9 mouse cellular contexts compared by ENCODE assay signal in the genomic region with DNA sequence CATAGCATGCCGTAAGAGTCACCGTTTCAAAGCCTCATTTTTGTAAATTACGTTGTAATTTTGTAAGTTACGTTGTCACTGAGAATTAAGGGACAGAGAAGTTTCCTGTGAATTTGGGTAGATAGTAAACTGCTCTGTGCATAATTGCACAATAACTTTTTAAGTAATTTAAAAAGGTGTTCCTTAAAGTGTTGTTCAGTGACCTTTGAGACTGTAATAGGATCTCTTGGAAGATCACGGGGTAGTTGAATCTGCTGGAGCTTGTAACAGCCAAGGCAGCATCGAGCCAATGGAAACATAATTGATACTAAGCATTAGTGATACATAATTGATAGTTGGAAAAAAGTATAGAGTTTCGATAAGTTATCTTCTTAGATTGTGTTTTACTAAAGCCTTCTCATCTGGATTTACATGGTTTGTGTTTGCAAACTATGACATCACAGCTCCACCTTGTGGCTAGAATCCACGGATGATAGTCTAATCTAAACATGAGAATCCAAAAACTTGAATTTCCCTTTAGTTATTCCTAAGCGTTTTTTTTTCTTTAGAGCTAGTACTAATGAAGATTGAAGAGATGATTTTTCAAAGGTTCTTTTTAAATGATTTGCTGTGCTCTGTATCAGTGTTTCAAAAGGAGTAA.
DNase-seq lines count a peak whose midpoint lies in the region; ATAC-seq lines count a peak whose summit lies in the region.
"Had no signal": no experiment of that assay in that cellular context is flagged by ENCODE, and none has a peak within 500 bp of the region (broad histone marks: within the 10 kb centered on the region; RNA-seq: fewer than 3 reads in every experiment).

No protein-coding gene starts in this region.

- no peak for ATAC-seq in heart, embryonic 11.5 days (replicated peaks; ENCODE audit: insufficient number of reproducible peaks, low FRiP score, low TSS enrichment)
- ATAC-seq in activated CD4-positive, CD25-positive, alpha-beta regulatory T cell, adult 4 months = peak; percentile 46
- ATAC-seq in embryonic facial prominence, embryonic 14.5 days (ENCODE audit: low read depth) = no peak
- no peak for ATAC-seq in inflammation-experienced regulatory T-cells, adult 6 months

- no peaks in the 10 kb centered on the region for H3K36me3 ChIP-seq in heart, embryonic 11.5 days (ENCODE audit: control insufficient read depth, insufficient read depth, low read length)
- peaks cover 15% of the 10 kb centered on the region for H3K36me3 ChIP-seq in embryonic facial prominence, embryonic 14.5 days (ENCODE audit: control insufficient read depth, insufficient read depth, low read length)
- H3K36me3 ChIP-seq: neural tube, embryonic 13.5 days had no signal

- 63% methylated on average over 9 of the region's 9 CpGs for WGBS in heart, embryonic 11.5 days (ENCODE audit: insufficient replicate concordance)
- 40% methylated on average over 9 of the region's 9 CpGs for WGBS in embryonic facial prominence, embryonic 14.5 days

- H3K4me3 ChIP-seq in heart, embryonic 11.5 days (ENCODE audit: low read depth, low read length) = no peak overlapping the region
- no peak overlapping the region for H3K4me3 ChIP-seq in embryonic facial prominence, embryonic 14.5 days (ENCODE audit: low read depth, low read length)
- H3K4me3 ChIP-seq: neural tube, embryonic 13.5 days had no signal

- no peaks in the 10 kb centered on the region for H3K9me3 ChIP-seq in heart, embryonic 11.5 days (replicated peaks; ENCODE audit: control insufficient read depth, low read length)
- H3K9me3 ChIP-seq in embryonic facial prominence, embryonic 14.5 days (ENCODE audit: control insufficient read depth, low read length) = no peaks in the 10 kb centered on the region
- H3K9me3 ChIP-seq: neural tube, embryonic 13.5 days had no signal

- no peak overlapping the region for H3K27ac ChIP-seq in heart, embryonic 11.5 days (ENCODE audit: low read depth, low read length)
- no peak overlapping the region for H3K27ac ChIP-seq in embryonic facial prominence, embryonic 14.5 days (replicated peaks; ENCODE audit: low read depth, low read length)
- H3K27ac ChIP-seq: neural tube, embryonic 13.5 days had no signal

- H3K4me1 ChIP-seq in heart, embryonic 11.5 days (ENCODE audit: control insufficient read depth, insufficient read depth, low read length) = no peaks in the 10 kb centered on the region
- H3K4me1 ChIP-seq in embryonic facial prominence, embryonic 14.5 days (ENCODE audit: control insufficient read depth, insufficient read depth, low read length) = no peaks in the 10 kb centered on the region
- H3K4me1 ChIP-seq: neural tube, embryonic 13.5 days had no signal

- H3K9ac ChIP-seq in heart, embryonic 11.5 days (ENCODE audit: low read depth, low read length) = no peak overlapping the region
- H3K9ac ChIP-seq in embryonic facial prominence, embryonic 14.5 days (ENCODE audit: low read depth, low read length) = no peak overlapping the region
- H3K9ac ChIP-seq: neural tube, embryonic 13.5 days had no signal

- no peaks in the 10 kb centered on the region for H3K27me3 ChIP-seq in heart, embryonic 11.5 days (ENCODE audit: control insufficient read depth, insufficient read depth, low read length)
- no peaks in the 10 kb centered on the region for H3K27me3 ChIP-seq in embryonic facial prominence, embryonic 14.5 days (replicated peaks; ENCODE audit: control insufficient read depth, insufficient read depth, low read length)
- H3K27me3 ChIP-seq: neural tube, embryonic 13.5 days had no signal

- peak; percentile 43 to 82 for DNase-seq in heart, adult 18-20 months
- DNase-seq in A20 (ENCODE audit: low read depth, low spot score) = peak; percentile 19
- peak; percentile 75 for DNase-seq in embryonic facial prominence, embryonic 14.5 days (ENCODE audit: low spot score)
- DNase-seq in kidney, adult 9 months = peak; percentile 61
- DNase-seq in lung, postnatal 25 days (ENCODE audit: low spot score) = peak; percentile 39

- H3K4me2 ChIP-seq in heart, embryonic 11.5 days = no peak overlapping the region
- no peak overlapping the region for H3K4me2 ChIP-seq in embryonic facial prominence, embryonic 14.5 days (ENCODE audit: low read depth, low read length)
- H3K4me2 ChIP-seq: neural tube, embryonic 13.5 days had no signal

Comparison
In these comparisons a context has a peak if more than half of its experiments do, and no peak if none do; other contexts are left out.
1. DNase-seq: peak in every context shown above with its lines; median percentile 75 in embryonic facial prominence, embryonic 14.5 days; 62 in heart, adult 18-20 months; 61 in kidney, adult 9 months; 39 in lung, postnatal 25 days; 19 in A20.